Mouse (Mus musculus) liver, postnatal 0 days (tissue): ENCODE data around the gene Asb16.

Experiments
- CTCF ChIP-seq: sonication (generic); IDR thresholded peaks from 2 replicates; pipeline ENCODE4 v1.5.1; 2016; ENCODE audit warnings: antibody characterized with exemption, low read depth
- EP300 ChIP-seq: IDR thresholded peaks from 2 replicates; pipeline ENCODE4 v1.6.1; 2016; ENCODE audit warnings: antibody characterized with exemption, low read depth, mild to moderate bottlenecking

DNA sequence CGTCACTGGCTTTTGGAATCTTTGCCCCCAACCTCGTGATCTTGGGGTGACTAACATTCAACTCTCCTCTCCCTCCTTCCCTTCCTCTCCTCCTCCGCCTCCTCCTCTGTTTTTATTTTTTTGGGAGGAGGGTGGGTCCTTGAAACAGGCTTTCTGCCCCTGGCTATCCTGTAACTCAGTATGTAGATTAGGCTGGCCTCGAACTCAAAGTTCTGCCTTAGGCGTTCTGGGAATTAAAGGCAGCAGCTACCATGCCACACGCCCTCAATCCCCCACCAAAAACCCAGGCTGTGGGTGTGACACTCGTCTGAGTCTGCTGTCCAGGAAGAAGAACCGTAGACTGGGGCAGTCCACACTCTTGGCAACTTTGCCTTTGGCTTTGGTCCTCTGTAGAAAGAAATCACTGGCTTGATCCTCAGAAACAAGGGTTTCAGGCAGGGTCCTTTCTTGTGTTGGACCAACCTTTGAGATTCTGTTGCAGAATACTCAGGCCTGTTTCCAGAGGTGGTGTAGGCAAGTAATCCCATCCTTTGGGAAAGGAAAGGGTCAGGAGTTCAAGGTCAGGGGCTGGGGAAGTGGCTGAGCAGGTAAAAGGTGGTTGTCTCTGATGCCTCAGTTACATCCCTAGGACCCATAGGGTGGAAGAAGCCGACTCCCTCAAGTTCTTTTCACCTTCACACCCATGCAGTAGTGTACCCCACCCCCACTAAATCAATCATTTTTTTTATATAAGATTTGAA is 19.0 kb upstream of the Asb16 start:
- no peak for TF ChIP-seq CTCF
- TF ChIP-seq EP300: no peak
